Mouse (Mus musculus) forebrain, embryonic 10.5 days (tissue): ENCODE measurements at regions not wholly inside any gene's neighbourhood (a gene's known extent, or its start where the extent isn't known, plus 50 kb on each side); places are given as distances from the start of the nearest gene placed in this dataset.

Source experiments
- DNase-seq: peaks from one replicate; pipeline ENCODE4 v3.0.0-alpha.2; 2017; ENCODE audit warnings: low spot score; ENCODE audit errors: extremely low spot score
- H3K27ac ChIP-seq: fragments of 300-500 bp; sonication (generic); 2 replicates; pipeline ENCODE4 v1.5.1; 2016; ENCODE audit warnings: mild to moderate bottlenecking
- H3K27me3 ChIP-seq: fragments of 300-500 bp; sonication (generic); 2 replicates; pipeline ENCODE4 v1.6.1; 2016; ENCODE audit warnings: mild to moderate bottlenecking; ENCODE audit not compliant: poor library complexity, severe bottlenecking
- H3K36me3 ChIP-seq: fragments of 300-500 bp; sonication (generic); replicated peaks from 2 replicates; pipeline ENCODE4 v1.6.1; 2016; ENCODE audit warnings: mild to moderate bottlenecking, moderate library complexity
- H3K4me1 ChIP-seq: fragments of 300-500 bp; sonication (generic); 2 replicates; pipeline ENCODE4 v1.6.1; 2016
- H3K4me3 ChIP-seq: fragments of 300-500 bp; sonication (generic); 2 replicates; pipeline ENCODE4 v1.5.1; 2016; ENCODE audit warnings: mild to moderate bottlenecking, moderate library complexity
- H3K9me3 ChIP-seq: fragments of 300-500 bp; sonication (generic); 2 replicates; pipeline ENCODE4 v1.6.1; 2016; ENCODE audit warnings: mild to moderate bottlenecking, moderate library complexity
- WGBS: fragments of 180-500 bp; shearing (Covaris S2); methylation state at CpG from one replicate; pipeline ENCODE4 v1.1.7; 2016; 5-methylcytosine and 5-hydroxymethylcytosine counted together

DNA sequence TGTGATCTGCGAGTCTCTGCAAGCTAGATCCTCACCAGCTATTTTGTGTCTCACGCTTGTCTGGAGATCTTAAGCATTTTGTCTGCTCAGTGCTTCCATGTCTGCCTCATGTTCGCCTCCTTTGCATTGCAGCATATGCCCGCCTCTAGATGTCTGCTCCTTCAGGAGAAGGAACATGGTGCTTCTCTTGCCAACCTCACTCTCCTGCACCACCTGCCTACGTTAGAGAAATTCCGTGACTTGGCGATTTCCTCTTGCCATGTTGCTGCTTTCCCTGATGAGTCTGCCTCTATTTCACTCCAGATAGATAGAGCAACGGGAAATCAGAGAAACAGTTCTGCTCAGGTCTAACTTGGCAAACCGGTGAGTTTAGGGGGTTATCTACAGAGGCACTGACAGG lies 126.2 kb downstream of the Dyrk2 start:
- 93% methylated on average over 9 of the region's 9 CpGs for WGBS
- H3K27ac ChIP-seq: no peak overlapping the region
- no peaks in the 10 kb centered on the region for H3K36me3 ChIP-seq
- H3K9me3 ChIP-seq: no peaks in the 10 kb centered on the region
- DNase-seq: no peak
- no peaks in the 10 kb centered on the region for H3K27me3 ChIP-seq
- peaks cover 9% of the 10 kb centered on the region for H3K4me1 ChIP-seq
- no peak overlapping the region for H3K4me3 ChIP-seq

DNA sequence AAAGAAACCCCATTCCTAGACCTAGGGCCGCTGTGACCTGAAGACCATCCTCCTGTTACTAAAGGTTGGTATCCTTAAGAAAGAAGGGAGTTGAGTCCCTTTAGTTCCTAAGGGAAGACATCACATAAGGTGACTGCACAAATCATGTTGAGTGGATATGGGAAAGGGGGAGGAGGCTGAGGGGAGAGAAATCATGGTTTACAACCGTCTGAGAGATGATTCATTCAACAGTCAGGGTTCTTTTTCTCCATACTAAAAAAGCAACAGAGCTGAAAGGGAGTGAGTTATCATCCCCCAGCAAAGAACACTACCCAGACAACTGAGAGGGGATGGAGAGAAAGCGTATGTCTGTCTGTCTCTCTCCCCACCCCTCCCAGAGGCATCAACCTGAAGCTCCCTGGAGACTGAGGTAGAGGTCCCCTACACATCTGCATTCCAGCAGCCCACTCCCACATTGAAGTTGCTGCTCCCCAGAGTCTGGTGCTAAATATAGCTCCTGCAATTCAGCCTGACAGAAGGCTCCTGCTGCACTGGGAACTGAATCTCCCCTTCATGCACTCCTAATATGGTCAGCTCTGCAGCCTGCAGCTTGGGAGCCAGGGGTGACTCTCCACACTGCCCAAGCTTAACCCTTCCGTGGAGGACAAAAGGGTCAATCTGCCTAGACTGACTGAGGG lies 123.2 kb downstream of the Dyrk2 start:
- Histone ChIP-seq H3K4me3 (no peak overlapping the region), H3K4me1 (peaks cover 15% of the 10 kb centered on the region), H3K36me3 (no peaks in the 10 kb centered on the region), H3K27ac (no peak overlapping the region), H3K27me3 (no peaks in the 10 kb centered on the region), H3K9me3 (no peaks in the 10 kb centered on the region)
- WGBS: 65% methylated on average over 4 of the region's 4 CpGs
- no peak for DNase-seq

DNA sequence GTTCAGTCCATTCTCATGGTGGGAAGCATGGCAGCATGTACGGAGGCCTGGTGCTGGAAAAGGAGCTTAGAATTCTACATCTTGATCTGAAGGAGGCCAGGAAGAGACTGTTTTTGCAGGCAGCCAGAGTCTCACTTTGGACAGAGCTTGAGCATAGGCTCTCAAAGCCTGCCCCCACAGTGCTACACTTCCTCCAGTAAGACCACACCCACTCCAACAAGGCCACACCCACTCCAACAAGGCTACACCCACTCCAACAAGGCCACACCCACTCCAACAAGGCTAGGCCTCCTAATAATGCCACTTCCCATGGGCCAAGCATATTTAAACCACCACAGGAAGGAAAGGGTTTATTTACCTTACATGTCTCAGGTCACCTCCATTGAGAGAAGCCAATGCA lies 121.0 kb downstream of the Dyrk2 start:
- no peaks in the 10 kb centered on the region for H3K36me3 ChIP-seq
- no peak overlapping the region for H3K27ac ChIP-seq
- peaks cover 15% of the 10 kb centered on the region for H3K4me1 ChIP-seq
- WGBS: 90% methylated on average over 1 of the region's 1 CpGs
- no peak for DNase-seq
- H3K9me3 ChIP-seq: no peaks in the 10 kb centered on the region
- H3K27me3 ChIP-seq: no peaks in the 10 kb centered on the region
- H3K4me3 ChIP-seq: no peak overlapping the region

DNA sequence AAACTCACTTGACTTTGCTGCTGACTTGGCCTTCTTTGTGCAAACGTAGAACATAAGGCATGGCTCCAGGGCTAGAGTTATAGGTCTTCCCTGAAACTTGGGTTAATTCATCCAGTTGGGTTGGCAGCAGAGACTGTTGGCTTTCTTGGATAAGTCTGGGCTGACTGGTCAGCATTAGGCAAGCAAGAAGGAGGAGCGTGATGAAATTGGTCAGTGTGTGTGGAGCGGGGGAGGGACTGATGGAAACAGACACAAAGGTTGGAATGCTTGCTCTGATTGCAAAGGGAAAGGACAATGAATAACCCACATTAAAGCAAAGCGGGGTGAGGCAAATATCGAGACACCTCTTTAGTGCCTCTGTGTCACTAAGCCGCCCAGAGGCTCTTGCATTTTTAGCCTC lies 120.3 kb downstream of the Dyrk2 start:
- Histone ChIP-seq H3K4me3 (no peak overlapping the region), H3K27me3 (no peaks in the 10 kb centered on the region), H3K27ac (no peak overlapping the region), H3K4me1 (peaks cover 15% of the 10 kb centered on the region), H3K9me3 (no peaks in the 10 kb centered on the region), H3K36me3 (no peaks in the 10 kb centered on the region)
- WGBS: 78% methylated on average over 6 of the region's 6 CpGs
- no peak for DNase-seq

DNA sequence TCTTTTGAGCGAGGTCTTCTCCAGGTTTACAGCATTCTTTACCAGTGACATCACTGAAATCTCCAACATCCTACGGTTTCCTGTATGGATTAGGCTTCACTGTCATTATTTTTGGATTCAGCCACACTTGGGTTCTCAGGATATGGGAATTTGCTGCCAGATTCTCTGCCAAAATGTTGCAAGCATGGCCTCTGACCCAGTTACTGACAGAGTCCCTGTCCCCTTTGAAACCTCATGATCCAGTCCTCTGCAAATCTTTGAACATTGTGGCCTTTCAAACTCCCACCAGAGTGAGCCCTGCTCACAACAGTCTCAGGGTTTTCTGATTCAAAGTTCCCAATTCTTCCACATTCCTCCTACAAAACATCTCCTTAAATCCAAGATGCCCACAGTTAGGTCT lies 118.9 kb downstream of the Dyrk2 start:
- 83% methylated on average over 2 of the region's 2 CpGs for WGBS
- Histone ChIP-seq H3K36me3 (no peaks in the 10 kb centered on the region), H3K27ac (no peak overlapping the region), H3K9me3 (no peaks in the 10 kb centered on the region), H3K4me3 (no peak overlapping the region), H3K4me1 (peaks cover 15% of the 10 kb centered on the region), H3K27me3 (no peaks in the 10 kb centered on the region)
- no peak for DNase-seq

DNA sequence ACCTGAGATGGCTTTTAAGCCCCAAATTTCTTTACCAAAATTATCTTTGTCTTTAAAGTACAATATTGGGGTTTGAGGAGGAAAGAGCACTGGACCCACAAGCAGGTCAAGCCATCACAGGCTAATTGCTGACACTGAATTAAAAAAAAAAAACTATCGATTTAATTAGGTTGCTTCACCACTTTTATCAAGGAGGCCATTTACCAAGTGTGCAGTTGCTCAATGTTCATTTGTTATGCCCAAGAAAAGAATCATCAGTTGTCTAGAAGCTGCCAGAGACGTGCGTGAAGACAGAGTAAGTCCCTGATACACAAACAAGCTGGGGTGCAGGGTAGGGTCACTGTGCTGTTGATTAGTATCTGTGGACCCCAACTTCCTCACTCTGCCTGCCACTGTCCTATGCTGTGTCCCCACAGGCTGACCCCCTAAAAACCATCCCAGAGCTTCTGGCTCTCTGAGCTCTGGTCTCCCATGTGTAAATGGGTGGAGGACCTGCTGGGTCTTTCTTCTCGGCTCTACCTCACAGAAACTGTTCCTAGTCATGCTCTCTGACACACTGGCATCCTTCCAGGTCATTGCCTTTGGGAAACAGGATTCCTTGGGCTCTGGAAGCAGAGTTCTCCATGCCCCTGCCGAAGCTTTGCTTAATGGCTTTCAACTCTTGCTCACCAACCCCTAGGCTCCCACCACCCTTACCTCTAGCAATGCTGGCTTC lies 116.8 kb downstream of the Dyrk2 start:
- DNase-seq: no peak
- Histone ChIP-seq H3K4me3 (no peak overlapping the region), H3K36me3 (no peaks in the 10 kb centered on the region), H3K9me3 (no peaks in the 10 kb centered on the region), H3K27me3 (no peaks in the 10 kb centered on the region), H3K4me1 (peaks cover 7% of the 10 kb centered on the region), H3K27ac (no peak overlapping the region)
- WGBS: 89% methylated on average over 5 of the region's 5 CpGs

DNA sequence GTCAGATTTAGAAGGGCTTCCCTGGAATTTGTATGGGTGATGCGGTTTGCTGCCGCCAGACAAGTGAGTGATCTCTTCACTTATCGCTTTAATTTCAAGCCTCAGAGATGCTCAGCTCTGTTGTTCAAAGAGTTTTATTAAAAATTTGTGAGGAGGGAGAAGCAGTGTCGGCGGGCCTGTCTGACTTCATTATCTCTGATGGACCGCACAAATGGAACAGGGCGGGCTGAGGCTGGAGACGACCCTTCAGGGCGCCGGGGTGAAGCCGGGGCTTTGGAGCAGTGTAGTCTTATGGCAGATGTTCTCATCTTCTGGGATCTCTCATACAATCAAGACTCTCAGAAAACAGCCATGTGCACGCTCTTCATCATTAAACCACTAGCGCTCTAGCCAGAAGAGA lies 115.2 kb downstream of the Dyrk2 start:
- Histone ChIP-seq H3K9me3 (no peaks in the 10 kb centered on the region), H3K4me3 (no peak overlapping the region), H3K27me3 (no peaks in the 10 kb centered on the region), H3K27ac (no peak overlapping the region), H3K4me1 (peaks cover 4% of the 10 kb centered on the region), H3K36me3 (no peaks in the 10 kb centered on the region)
- DNase-seq: no peak
- WGBS: 93% methylated on average over 13 of the region's 13 CpGs

DNA sequence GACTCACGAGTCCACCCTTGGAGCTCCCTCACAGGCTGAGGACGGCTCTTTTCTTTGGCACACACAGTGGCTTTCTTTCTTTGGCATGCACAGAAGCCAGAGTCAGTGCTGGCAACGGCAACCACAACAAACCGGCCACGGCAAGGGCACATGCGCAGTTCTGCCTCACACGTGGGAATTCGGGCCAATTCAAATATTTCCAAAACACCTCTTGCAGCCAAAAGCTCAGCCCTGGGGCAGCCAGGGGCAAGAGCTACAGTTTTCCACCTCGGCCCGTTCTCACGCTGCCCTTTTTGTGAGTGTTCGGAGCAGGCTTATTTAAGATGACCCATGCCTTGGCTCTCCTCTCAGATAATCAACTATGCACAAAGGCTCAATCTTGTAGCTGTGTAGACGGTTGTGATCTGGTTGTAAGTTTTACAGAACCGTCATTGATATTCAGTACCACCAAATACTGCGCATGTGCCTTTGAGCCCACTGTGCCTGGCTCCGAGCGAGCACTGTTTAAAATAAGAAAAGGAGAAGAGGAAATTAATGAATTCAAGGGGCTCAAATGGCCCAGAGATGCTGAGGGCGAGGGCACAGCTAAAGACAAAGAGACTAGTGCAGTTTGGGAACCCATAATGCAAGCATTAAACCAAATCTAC lies 111.1 kb downstream of the Dyrk2 start:
- H3K27ac ChIP-seq: no peak overlapping the region
- 0 out of 2 replicates have a peak, but pooled peaks cover 4% of the 10 kb centered on the region for H3K4me1 ChIP-seq
- H3K27me3 ChIP-seq: no peaks in the 10 kb centered on the region
- no peak overlapping the region for H3K4me3 ChIP-seq
- no peak for DNase-seq
- WGBS: 91% methylated on average over 18 of the region's 18 CpGs
- H3K36me3 ChIP-seq: no peaks in the 10 kb centered on the region
- H3K9me3 ChIP-seq: no peaks in the 10 kb centered on the region

DNA sequence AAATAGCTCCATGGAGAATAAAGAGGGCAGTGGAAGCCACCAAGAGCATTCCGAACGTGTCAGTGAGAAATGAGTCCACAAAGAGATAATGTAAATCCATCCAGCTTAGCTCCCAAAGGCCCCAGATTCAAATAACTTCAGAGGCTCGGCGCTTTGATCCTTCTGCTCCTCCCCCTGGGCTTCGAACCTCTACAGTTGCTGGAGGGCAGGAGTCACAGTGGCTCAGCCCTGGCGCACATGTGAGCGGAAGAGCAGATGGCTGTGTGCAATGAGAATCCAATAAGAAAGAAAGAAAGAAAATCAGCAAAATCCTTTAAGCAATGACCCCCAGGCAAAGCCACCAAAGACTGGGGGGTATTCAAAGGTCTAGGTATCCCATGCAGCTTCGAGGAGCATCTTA lies 109.6 kb downstream of the Dyrk2 start:
- WGBS: 75% methylated on average over 8 of the region's 8 CpGs
- Histone ChIP-seq H3K4me1 (0 out of 2 replicates have a peak, but pooled peaks cover 4% of the 10 kb centered on the region), H3K36me3 (no peaks in the 10 kb centered on the region), H3K4me3 (no peak overlapping the region), H3K27me3 (no peaks in the 10 kb centered on the region), H3K27ac (no peak overlapping the region), H3K9me3 (no peaks in the 10 kb centered on the region)
- DNase-seq: no peak

DNA sequence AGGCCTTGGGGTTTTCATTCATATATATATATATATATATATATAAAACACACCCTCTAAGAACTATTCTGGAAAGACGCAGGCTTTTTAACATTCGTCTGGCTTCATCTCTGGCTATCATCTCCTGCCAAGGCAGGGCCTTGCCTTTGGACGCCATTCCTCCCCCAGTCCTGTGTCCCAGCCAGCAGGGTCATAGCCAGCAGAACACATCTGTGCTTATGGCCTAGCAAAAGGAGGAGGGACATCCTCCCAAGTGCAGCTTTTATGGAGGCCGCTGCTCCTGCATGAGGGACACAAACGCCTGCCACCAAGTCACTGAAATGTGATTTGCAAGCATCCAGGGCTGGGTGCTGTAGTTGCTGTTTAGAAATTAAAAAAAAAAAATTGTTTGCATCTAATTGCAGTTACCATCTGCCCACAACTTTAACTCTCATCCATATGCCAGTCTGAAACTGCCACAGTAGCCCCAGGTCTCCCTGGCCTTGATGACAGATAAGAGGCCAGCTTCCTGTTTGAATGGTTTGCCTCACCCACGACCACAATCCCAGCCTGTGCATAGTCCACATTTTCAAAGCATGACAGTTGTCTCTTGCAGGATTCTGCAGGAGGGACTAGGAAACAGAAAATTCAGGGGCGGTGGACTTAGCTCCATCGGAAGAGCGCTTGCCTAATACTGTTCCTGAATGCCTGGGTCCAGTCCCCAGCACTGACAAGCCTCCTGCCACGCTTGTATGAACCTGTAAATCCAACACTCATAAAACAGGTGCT lies 108.7 kb downstream of the Dyrk2 start:
- no peak overlapping the region for H3K27ac ChIP-seq
- 92% methylated on average over 10 of the region's 10 CpGs for WGBS
- no peaks in the 10 kb centered on the region for H3K36me3 ChIP-seq
- H3K4me1 ChIP-seq: 0 out of 2 replicates have a peak, but pooled peaks cover 11% of the 10 kb centered on the region
- no peak overlapping the region for H3K4me3 ChIP-seq
- no peaks in the 10 kb centered on the region for H3K9me3 ChIP-seq
- no peaks in the 10 kb centered on the region for H3K27me3 ChIP-seq
- DNase-seq: no peak

DNA sequence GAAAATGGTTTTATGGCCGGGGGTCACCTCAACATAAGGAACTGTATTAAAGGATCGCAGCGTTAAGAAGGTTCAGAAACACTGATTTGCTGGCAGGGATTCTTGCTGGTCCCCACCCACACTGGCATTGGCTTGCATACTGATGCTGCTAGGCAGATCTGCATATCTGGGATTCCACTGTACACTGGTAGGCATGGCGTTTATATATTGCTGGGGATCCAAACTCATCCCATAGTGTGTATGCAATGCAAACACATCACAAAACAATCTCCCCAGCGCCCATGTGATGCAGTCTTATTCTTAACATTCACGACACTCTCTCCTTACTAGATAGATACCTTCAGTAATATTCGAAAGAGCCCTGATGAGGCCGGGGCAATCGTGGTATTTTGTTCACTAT lies 105.0 kb downstream of the Dyrk2 start:
- H3K27ac ChIP-seq: no peak overlapping the region
- 0 out of 2 replicates have a peak, but pooled peaks cover 16% of the 10 kb centered on the region for H3K4me1 ChIP-seq
- no peaks in the 10 kb centered on the region for H3K9me3 ChIP-seq
- WGBS: 96% methylated on average over 9 of the region's 9 CpGs
- no peak for DNase-seq
- H3K4me3 ChIP-seq: no peak overlapping the region
- no peaks in the 10 kb centered on the region for H3K27me3 ChIP-seq
- H3K36me3 ChIP-seq: no peaks in the 10 kb centered on the region

DNA sequence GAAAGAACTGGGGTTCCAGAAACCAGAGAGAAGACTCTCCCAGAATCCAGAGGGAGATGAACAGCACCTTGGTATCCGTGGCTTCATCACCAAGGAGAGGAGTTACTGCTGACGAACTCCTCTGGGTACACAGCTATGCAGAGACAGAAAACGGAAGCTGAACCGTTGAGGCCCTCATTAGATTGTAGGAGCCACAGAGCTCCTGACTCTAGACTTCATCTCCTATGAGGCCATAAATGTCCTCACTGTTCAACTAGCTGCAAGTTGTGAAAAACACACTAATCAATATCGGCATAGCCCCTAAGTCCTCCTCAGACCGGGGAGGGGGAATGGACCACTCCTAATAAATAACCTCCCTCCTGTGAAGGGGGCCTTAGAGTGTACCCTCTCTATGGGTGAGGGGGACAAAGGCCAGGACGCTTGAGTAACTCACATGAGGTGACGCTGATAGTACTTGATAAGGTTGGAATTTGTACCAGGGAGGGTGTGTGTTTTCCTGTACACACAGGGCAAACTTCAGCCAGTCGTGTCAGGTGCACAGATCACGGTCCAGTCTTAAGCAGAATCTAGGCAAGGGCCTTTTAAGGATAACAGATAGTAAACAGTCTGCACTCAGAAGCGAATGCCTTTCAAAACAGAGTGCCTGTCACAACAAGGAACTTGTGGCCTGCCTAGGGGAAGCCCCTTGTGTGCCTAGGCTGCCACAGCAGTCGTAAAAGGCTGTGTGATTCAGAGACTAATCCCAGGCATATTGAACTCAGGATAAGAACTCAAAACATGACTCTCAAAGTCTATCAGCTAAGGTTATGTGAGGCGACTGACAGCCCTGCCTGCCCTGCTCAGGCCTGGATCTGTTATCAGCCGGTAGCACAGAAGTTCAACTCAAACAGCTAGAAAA lies 104.2 kb downstream of the Dyrk2 start:
- H3K27ac ChIP-seq: no peak overlapping the region
- H3K4me3 ChIP-seq: no peak overlapping the region
- no peaks in the 10 kb centered on the region for H3K27me3 ChIP-seq
- H3K36me3 ChIP-seq: no peaks in the 10 kb centered on the region
- 0 out of 2 replicates have a peak, but pooled peaks cover 12% of the 10 kb centered on the region for H3K4me1 ChIP-seq
- WGBS: 75% methylated on average over 14 of the region's 14 CpGs
- DNase-seq: no peak
- H3K9me3 ChIP-seq: no peaks in the 10 kb centered on the region
